Mouse (Mus musculus) small intestine, adult 2 months (tissue): ENCODE data around the gene Cpn1.

Experiments used
- CTCF ChIP-seq: fragments of 200-500 bp; IDR thresholded peaks from 2 replicates; pipeline ENCODE4 v1.5.1; 2012; ENCODE audit warnings: low read depth, mild to moderate bottlenecking, control low read depth, inconsistent platforms, low read length, moderate library complexity, mixed read lengths; ENCODE audit not compliant: insufficient replicate concordance, insufficient read length; ENCODE audit errors: extremely low read depth
- POLR2A ChIP-seq: fragments of 200-500 bp; IDR thresholded peaks from 2 replicates; pipeline ENCODE4 v1.6.1; 2012; ENCODE audit warnings: low read depth, mild to moderate bottlenecking, control low read depth, inconsistent platforms, low read length, moderate library complexity

GRCm38 (mm10) chr19:44032046-44032744, 45.8 kb upstream of the Cpn1 start:
- TF ChIP-seq CTCF (no peak), POLR2A (no peak)
